Mouse (Mus musculus) limb, embryonic 10.5 days (tissue): ENCODE results near the gene Ccdc81. TPM values are rescaled to one million over a fixed set of nuclear protein-coding genes. Genes with fewer than 3 reads are reported as not detected.

Experiments used
- DNase-seq: peaks from one replicate; pipeline ENCODE4 v3.0.0-alpha.2; 2017; ENCODE audit warnings: low spot score
- H3K27ac ChIP-seq: fragments of 300-500 bp; sonication (generic); 2 replicates; pipeline ENCODE4 v1.5.1; 2016; ENCODE audit warnings: mild to moderate bottlenecking
- H3K27me3 ChIP-seq: fragments of 300-500 bp; sonication (generic); 2 replicates; pipeline ENCODE4 v1.6.1; 2016; ENCODE audit warnings: low read depth, mild to moderate bottlenecking; ENCODE audit not compliant: poor library complexity, severe bottlenecking
- H3K36me3 ChIP-seq: fragments of 300-500 bp; sonication (generic); 2 replicates; pipeline ENCODE4 v1.6.1; 2016; ENCODE audit warnings: mild to moderate bottlenecking, moderate library complexity
- H3K4me1 ChIP-seq: fragments of 300-500 bp; sonication (generic); 2 replicates; pipeline ENCODE4 v1.6.1; 2016
- H3K4me3 ChIP-seq: fragments of 300-500 bp; sonication (generic); 2 replicates; pipeline ENCODE4 v1.5.1; 2016; ENCODE audit warnings: mild to moderate bottlenecking, moderate library complexity
- H3K9me3 ChIP-seq: fragments of 300-500 bp; sonication (generic); replicated peaks from 2 replicates; pipeline ENCODE4 v1.6.1; 2016; ENCODE audit warnings: mild to moderate bottlenecking
- WGBS: fragments of 180-500 bp; shearing (Covaris S2); methylation state at CpG from one replicate; pipeline ENCODE4 v1.1.7; 2016; 5-methylcytosine and 5-hydroxymethylcytosine counted together
- polyA plus RNA-seq: library from polyadenylated mRNA; unstranded; fragments of >200 nt; fragmentation: Nextera tagmentation; extraction: Ambion mirVana; gene quantifications from 2 replicates; pipeline ENCODE4 v1.2.1, GENCODE M21; 2016

The Ccdc81 gene
- polyA plus RNA-seq, 1 experiment from 2014 or later: not detected

DNA sequence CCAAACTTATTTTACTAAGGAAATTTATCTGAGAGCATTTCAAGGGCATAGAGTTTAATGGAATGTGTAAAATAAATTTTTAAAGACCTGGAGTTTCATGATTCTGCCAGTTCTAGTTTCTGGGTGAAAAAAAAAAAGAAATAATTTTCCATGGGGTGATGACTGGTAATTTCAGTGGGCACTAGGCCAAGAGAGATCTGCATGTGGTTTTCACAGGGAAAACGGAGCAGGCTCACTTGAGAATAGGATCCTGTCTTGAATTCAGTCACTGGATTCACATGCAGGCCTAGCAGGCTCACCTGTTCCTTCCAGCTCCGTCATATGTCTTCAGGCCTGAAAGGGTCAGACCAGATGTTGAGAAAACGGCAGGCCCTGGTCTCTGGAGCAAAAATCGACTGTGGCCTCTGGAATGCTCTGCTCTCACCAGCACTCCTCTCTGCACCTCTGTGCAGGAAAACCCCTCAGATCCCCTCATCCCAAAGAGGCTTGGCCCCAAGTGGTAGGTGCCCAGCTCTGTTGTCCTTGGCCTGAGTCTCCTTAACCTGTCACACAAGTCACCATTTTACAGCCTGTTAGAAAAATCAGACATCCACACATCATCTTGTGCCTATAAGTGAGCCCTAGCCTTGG, 74.9 kb downstream of the Ccdc81 start:
- Histone ChIP-seq H3K4me1 (no peaks in the 10 kb centered on the region), H3K27ac (no peak overlapping the region), H3K27me3 (no peaks in the 10 kb centered on the region), H3K4me3 (no peak overlapping the region), H3K9me3 (no peaks in the 10 kb centered on the region), H3K36me3 (no peaks in the 10 kb centered on the region)
- DNase-seq: no peak
- WGBS: 84% methylated on average over 4 of the region's 4 CpGs

Other genes starting within 250 kb of the Ccdc81 start
- gene Hikeshi, start 37.6 kb upstream of the Ccdc81 start, polyA plus RNA-seq: 138 and 152 TPM in 2 replicates
- 101 and 102 TPM in 2 replicates for gene Eed, start 77.4 kb upstream of the Ccdc81 start, polyA plus RNA-seq
- 20.6 and 25.4 TPM in 2 replicates for gene Picalm, start 226.6 kb upstream of the Ccdc81 start, polyA plus RNA-seq